Mouse (Mus musculus): ENCODE results near the gene Caly. TPM values are rescaled to one million over a fixed set of nuclear protein-coding genes. Genes with fewer than 3 reads are reported as not detected.
A peak's percentile ranks its signal among the peaks of the same experiment; 100 is the strongest.

The Caly gene
- polyA plus RNA-seq (2015; fragmentation: Nextera tagmentation; extraction: Ambion mirVana), result 351 and 430 TPM in 2 replicates

GRCm38 (mm10) chr7:140082242-140082678 lies at the start of gene Caly:
TSS of gene Caly (minus strand) at chr7:140082548.
- H3K4me2 ChIP-seq (ENCODE audit: low read length), result peak within 1 kb of the TSS; percentile 76
- H3K36me3 ChIP-seq (ENCODE audit: control insufficient read depth, insufficient read depth, low read length), result no peaks in the 10 kb centered on the region
- H3K9ac ChIP-seq (ENCODE audit: low read depth, low read length), result peak within 1 kb of the TSS; percentile 72
- 2% methylated on average over 18 of the region's 18 CpGs for WGBS
- no peaks in the 10 kb centered on the region for H3K9me3 ChIP-seq (ENCODE audit: control insufficient read depth, low read length)
- H3K4me1 ChIP-seq (ENCODE audit: control insufficient read depth, insufficient read depth, low read depth, low read length), result peaks cover 9% of the 10 kb centered on the region
- H3K27me3 ChIP-seq (replicated peaks; ENCODE audit: control insufficient read depth, insufficient read depth, low read length), result no peaks in the 10 kb centered on the region
- ATAC-seq, result peak; percentile 91
- peak within 1 kb of the TSS; percentile 94 for H3K27ac ChIP-seq (ENCODE audit: low read depth, low read length)
- H3K4me3 ChIP-seq (ENCODE audit: low read length), result peak within 1 kb of the TSS; percentile 52

- Histone ChIP-seq H3K4me2 (ENCODE audit: low read length) (no peak overlapping the region), H3K9me3 (ENCODE audit: control insufficient read depth, low read length) (no peaks in the 10 kb centered on the region), H3K36me3 (ENCODE audit: control insufficient read depth, insufficient read depth, low read length) (peaks cover 3% of the 10 kb centered on the region; the same call in 1 of the 2 replicates), H3K27ac (ENCODE audit: low read depth, low read length) (no peak overlapping the region), H3K9ac (ENCODE audit: low read depth, low read length) (no peak overlapping the region), H3K4me1 (ENCODE audit: control insufficient read depth, insufficient read depth, low read depth, low read length) (0 out of 2 replicates have a peak, but pooled peaks cover 3% of the 10 kb centered on the region), H3K4me3 (ENCODE audit: low read length) (no peak overlapping the region), H3K27me3 (replicated peaks; ENCODE audit: control insufficient read depth, insufficient read depth, low read length) (no peaks in the 10 kb centered on the region)
- ATAC-seq, result no peak
- WGBS, result 96% methylated on average over 2 of the region's 2 CpGs
These were observed 45.6 kb upstream of the Caly start for GRCm38 (mm10) chr7:140127911-140128310.

GRCm38 (mm10) chr7:140126934-140127333 lies 44.6 kb upstream of the Caly start:
- 87% methylated on average over 3 of the region's 3 CpGs for WGBS
- Histone ChIP-seq H3K4me1 (ENCODE audit: control insufficient read depth, insufficient read depth, low read depth, low read length) (0 out of 2 replicates have a peak, but pooled peaks cover 3% of the 10 kb centered on the region), H3K27ac (ENCODE audit: low read depth, low read length) (no peak overlapping the region), H3K9ac (ENCODE audit: low read depth, low read length) (no peak overlapping the region), H3K4me2 (ENCODE audit: low read length) (no peak overlapping the region), H3K27me3 (replicated peaks; ENCODE audit: control insufficient read depth, insufficient read depth, low read length) (no peaks in the 10 kb centered on the region), H3K36me3 (ENCODE audit: control insufficient read depth, insufficient read depth, low read length) (peaks cover 3% of the 10 kb centered on the region; the same call in 1 of the 2 replicates), H3K9me3 (ENCODE audit: control insufficient read depth, low read length) (no peaks in the 10 kb centered on the region), H3K4me3 (ENCODE audit: low read length) (no peak overlapping the region)
- ATAC-seq, result no peak

- Histone ChIP-seq H3K27me3 (replicated peaks; ENCODE audit: control insufficient read depth, insufficient read depth, low read length) (no peaks in the 10 kb centered on the region), H3K27ac (ENCODE audit: low read depth, low read length) (no peak overlapping the region), H3K4me2 (ENCODE audit: low read length) (peak overlapping the region; percentile 75), H3K4me3 (ENCODE audit: low read length) (peak overlapping the region; percentile 78), H3K9ac (ENCODE audit: low read depth, low read length) (peak overlapping the region; percentile 85), H3K4me1 (ENCODE audit: control insufficient read depth, insufficient read depth, low read depth, low read length) (0 out of 2 replicates have a peak, but pooled peaks cover 3% of the 10 kb centered on the region), H3K36me3 (ENCODE audit: control insufficient read depth, insufficient read depth, low read length) (peaks cover 3% of the 10 kb centered on the region; the same call in 1 of the 2 replicates), H3K9me3 (ENCODE audit: control insufficient read depth, low read length) (no peaks in the 10 kb centered on the region)
- ATAC-seq, result no peak; the same call in 1 of the 2 replicates
- WGBS, result 8% methylated on average over 5 of the region's 5 CpGs
These were observed 43.6 kb upstream of the Caly start for GRCm38 (mm10) chr7:140126022-140126350.

GRCm38 (mm10) chr7:140125278-140126021 lies 43.1 kb upstream of the Caly start:
- Histone ChIP-seq H3K4me2 (ENCODE audit: low read length) (peak overlapping the region; percentile 75), H3K36me3 (ENCODE audit: control insufficient read depth, insufficient read depth, low read length) (peaks cover 3% of the 10 kb centered on the region; the same call in 1 of the 2 replicates), H3K27me3 (replicated peaks; ENCODE audit: control insufficient read depth, insufficient read depth, low read length) (no peaks in the 10 kb centered on the region), H3K27ac (ENCODE audit: low read depth, low read length) (0 out of 2 replicates have a peak overlapping the region, but pooled peaks have one; percentile 45), H3K9me3 (ENCODE audit: control insufficient read depth, low read length) (no peaks in the 10 kb centered on the region), H3K4me1 (ENCODE audit: control insufficient read depth, insufficient read depth, low read depth, low read length) (0 out of 2 replicates have a peak, but pooled peaks cover 3% of the 10 kb centered on the region), H3K4me3 (ENCODE audit: low read length) (peak overlapping the region; percentile 78), H3K9ac (ENCODE audit: low read depth, low read length) (peak overlapping the region; percentile 85)
- WGBS, result 2% methylated on average over 40 of the region's 40 CpGs
- peak; percentile 99 for ATAC-seq

GRCm38 (mm10) chr7:140124382-140124781 lies 42.0 kb upstream of the Caly start:
- 100% methylated on average over 1 of the region's 1 CpGs for WGBS
- Histone ChIP-seq H3K4me2 (ENCODE audit: low read length) (no peak overlapping the region), H3K9me3 (ENCODE audit: control insufficient read depth, low read length) (no peaks in the 10 kb centered on the region), H3K27ac (ENCODE audit: low read depth, low read length) (no peak overlapping the region), H3K4me3 (ENCODE audit: low read length) (no peak overlapping the region), H3K27me3 (replicated peaks; ENCODE audit: control insufficient read depth, insufficient read depth, low read length) (no peaks in the 10 kb centered on the region), H3K36me3 (ENCODE audit: control insufficient read depth, insufficient read depth, low read length) (no peaks in the 10 kb centered on the region), H3K9ac (ENCODE audit: low read depth, low read length) (no peak overlapping the region), H3K4me1 (ENCODE audit: control insufficient read depth, insufficient read depth, low read depth, low read length) (0 out of 2 replicates have a peak, but pooled peaks cover 3% of the 10 kb centered on the region)
- ATAC-seq, result no peak

- no peak overlapping the region for H3K9ac ChIP-seq (ENCODE audit: low read depth, low read length)
- H3K9me3 ChIP-seq (ENCODE audit: control insufficient read depth, low read length), result no peaks in the 10 kb centered on the region
- no peak overlapping the region for H3K4me2 ChIP-seq (ENCODE audit: low read length)
- H3K36me3 ChIP-seq (ENCODE audit: control insufficient read depth, insufficient read depth, low read length), result no peaks in the 10 kb centered on the region
- no peak overlapping the region for H3K27ac ChIP-seq (ENCODE audit: low read depth, low read length)
- WGBS, result 38% methylated on average over 4 of the region's 4 CpGs
- H3K4me1 ChIP-seq (ENCODE audit: control insufficient read depth, insufficient read depth, low read depth, low read length), result 0 out of 2 replicates have a peak, but pooled peaks cover 3% of the 10 kb centered on the region
- no peaks in the 10 kb centered on the region for H3K27me3 ChIP-seq (replicated peaks; ENCODE audit: control insufficient read depth, insufficient read depth, low read length)
- ATAC-seq, result no peak
- H3K4me3 ChIP-seq (ENCODE audit: low read length), result no peak overlapping the region
These were observed 40.4 kb upstream of the Caly start for GRCm38 (mm10) chr7:140122765-140123164.

GRCm38 (mm10) chr7:140121338-140121910 lies 39.1 kb upstream of the Caly start:
- Histone ChIP-seq H3K4me3 (ENCODE audit: low read length) (no peak overlapping the region), H3K9ac (ENCODE audit: low read depth, low read length) (no peak overlapping the region), H3K4me2 (ENCODE audit: low read length) (no peak overlapping the region), H3K27ac (ENCODE audit: low read depth, low read length) (no peak overlapping the region), H3K27me3 (replicated peaks; ENCODE audit: control insufficient read depth, insufficient read depth, low read length) (no peaks in the 10 kb centered on the region), H3K4me1 (ENCODE audit: control insufficient read depth, insufficient read depth, low read depth, low read length) (peaks cover 7% of the 10 kb centered on the region), H3K9me3 (ENCODE audit: control insufficient read depth, low read length) (no peaks in the 10 kb centered on the region), H3K36me3 (ENCODE audit: control insufficient read depth, insufficient read depth, low read length) (no peaks in the 10 kb centered on the region)
- 77% methylated on average over 13 of the region's 13 CpGs for WGBS
- ATAC-seq, result no peak

- Histone ChIP-seq H3K9me3 (ENCODE audit: control insufficient read depth, low read length) (no peaks in the 10 kb centered on the region), H3K27me3 (replicated peaks; ENCODE audit: control insufficient read depth, insufficient read depth, low read length) (no peaks in the 10 kb centered on the region), H3K9ac (ENCODE audit: low read depth, low read length) (no peak overlapping the region), H3K4me1 (ENCODE audit: control insufficient read depth, insufficient read depth, low read depth, low read length) (peaks cover 5% of the 10 kb centered on the region), H3K4me2 (ENCODE audit: low read length) (no peak overlapping the region), H3K36me3 (ENCODE audit: control insufficient read depth, insufficient read depth, low read length) (no peaks in the 10 kb centered on the region), H3K27ac (ENCODE audit: low read depth, low read length) (no peak overlapping the region), H3K4me3 (ENCODE audit: low read length) (no peak overlapping the region)
- 92% methylated on average over 2 of the region's 2 CpGs for WGBS
- ATAC-seq, result no peak
These were observed 38.1 kb upstream of the Caly start for GRCm38 (mm10) chr7:140120484-140120883.
